Mouse (Mus musculus) stomach, postnatal 0 days (tissue): Measurements from ENCODE around the gene Nucb2. TPM values are rescaled to one million over a fixed set of nuclear protein-coding genes. Genes with fewer than 3 reads are reported as not detected.

Experiments
- ATAC-seq: fragments of 200-750 bp; cut with Nextera tagmentation; 2 replicates; pipeline ENCODE4 v1.8.0; 2017; ENCODE audit not compliant: low FRiP score, low TSS enrichment
- DNase-seq: peaks from one replicate; pipeline ENCODE4 v3.0.0-alpha.2; 2016; ENCODE audit warnings: low spot score
- H3K27ac ChIP-seq: fragments of 300-500 bp; sonication (generic); replicated peaks from 2 replicates; pipeline ENCODE4 v1.5.1; 2014; ENCODE audit warnings: mild to moderate bottlenecking, control low read depth
- H3K27me3 ChIP-seq: fragments of 300-500 bp; sonication (generic); 2 replicates; pipeline ENCODE4 v1.6.1; 2014; ENCODE audit warnings: low read length; ENCODE audit not compliant: control insufficient read depth, insufficient read depth
- H3K36me3 ChIP-seq: fragments of 300-500 bp; sonication (generic); 2 replicates; pipeline ENCODE4 v1.6.1; 2014; ENCODE audit warnings: low read length, mixed read lengths; ENCODE audit not compliant: control insufficient read depth, insufficient read depth
- H3K4me1 ChIP-seq: fragments of 300-500 bp; sonication (generic); replicated peaks from 2 replicates; pipeline ENCODE4 v1.6.1; 2014; ENCODE audit warnings: antibody characterized with exemption; ENCODE audit not compliant: control insufficient read depth, insufficient read depth
- H3K4me2 ChIP-seq: fragments of 300-500 bp; sonication (generic); replicated peaks from 2 replicates; pipeline ENCODE4 v1.6.1; 2014; ENCODE audit warnings: low read depth, mild to moderate bottlenecking, control low read depth, moderate library complexity
- H3K4me3 ChIP-seq: fragments of 300-500 bp; sonication (generic); 2 replicates; pipeline ENCODE4 v1.5.1; 2014; ENCODE audit warnings: low read depth, low read length, control low read depth
- H3K9ac ChIP-seq: fragments of 300-500 bp; sonication (generic); 2 replicates; pipeline ENCODE4 v1.6.1; 2014; ENCODE audit warnings: mild to moderate bottlenecking, low read length, control low read depth, mixed read lengths
- H3K9me3 ChIP-seq: fragments of 300-500 bp; sonication (generic); 2 replicates; pipeline ENCODE4 v1.6.1; 2016; ENCODE audit warnings: low read length; ENCODE audit not compliant: control insufficient read depth
- CTCF ChIP-seq: IDR thresholded peaks from 2 replicates; pipeline ENCODE4 v1.5.1; 2016; ENCODE audit warnings: antibody characterized with exemption, low read depth, mild to moderate bottlenecking, moderate library complexity
- EP300 ChIP-seq: optimal IDR thresholded peaks from 2 replicates; pipeline ENCODE3; 2016; ENCODE audit warnings: antibody characterized with exemption
- WGBS: fragments of 180-500 bp; shearing (Covaris S2); extraction: QIAGEN DNeasy Blood & Tissue Kit; methylation state at CpG from one replicate; pipeline ENCODE4 v1.1.7; 2014; 5-methylcytosine and 5-hydroxymethylcytosine counted together
- polyA plus RNA-seq: library from polyadenylated mRNA; unstranded; fragments of >200 nt; fragmentation: Nextera tagmentation; extraction: Ambion mirVana; gene quantifications from 2 replicates; pipeline ENCODE4 v1.2.1, GENCODE M21; 2015

Nucb2 gene
- polyA plus RNA-seq, 1 experiment from 2014 or later: 45.5 TPM

- 82% methylated on average over 7 of the region's 7 CpGs for WGBS
- Histone ChIP-seq H3K9ac (no peak overlapping the region), H3K27ac (no peak overlapping the region), H3K27me3 (no peaks in the 10 kb centered on the region), H3K9me3 (no peaks in the 10 kb centered on the region), H3K4me2 (no peak overlapping the region), H3K4me3 (no peak overlapping the region), H3K4me1 (no peaks in the 10 kb centered on the region), H3K36me3 (no peaks in the 10 kb centered on the region)
- DNase-seq (no peak), ATAC-seq (no peak)
- TF ChIP-seq CTCF (no peak), EP300 (no peak)
Measured at GRCm38 (mm10) chr7:116515059-116515458, 10.9 kb downstream of the Nucb2 start.

- Histone ChIP-seq H3K4me1 (no peaks in the 10 kb centered on the region), H3K27me3 (no peaks in the 10 kb centered on the region), H3K4me3 (no peak overlapping the region), H3K36me3 (no peaks in the 10 kb centered on the region), H3K9ac (no peak overlapping the region), H3K9me3 (no peaks in the 10 kb centered on the region), H3K4me2 (no peak overlapping the region), H3K27ac (no peak overlapping the region)
- no peak for DNase-seq
- no peak for TF ChIP-seq CTCF
- no peak for TF ChIP-seq EP300
- no peak for ATAC-seq
- WGBS: 72% methylated on average over 13 of the region's 13 CpGs
Measured at GRCm38 (mm10) chr7:116515514-116516135, 11.5 kb downstream of the Nucb2 start.

- H3K36me3 ChIP-seq: no peaks in the 10 kb centered on the region
- no peaks in the 10 kb centered on the region for H3K27me3 ChIP-seq
- H3K4me2 ChIP-seq: no peak overlapping the region
- 58% methylated on average over 5 of the region's 5 CpGs for WGBS
- no peak overlapping the region for H3K27ac ChIP-seq
- H3K4me3 ChIP-seq: no peak overlapping the region
- H3K9ac ChIP-seq: no peak overlapping the region
- no peak for TF ChIP-seq CTCF
- no peak for TF ChIP-seq EP300
- ATAC-seq (no peak), DNase-seq (no peak)
- H3K9me3 ChIP-seq: no peaks in the 10 kb centered on the region
- H3K4me1 ChIP-seq: no peaks in the 10 kb centered on the region
Measured at GRCm38 (mm10) chr7:116517240-116517639, 13.1 kb downstream of the Nucb2 start.

GRCm38 (mm10) chr7:116518155-116518554, 14.0 kb downstream of the Nucb2 start:
- Histone ChIP-seq H3K9me3 (no peaks in the 10 kb centered on the region), H3K4me2 (no peak overlapping the region), H3K36me3 (no peaks in the 10 kb centered on the region), H3K9ac (no peak overlapping the region), H3K27ac (no peak overlapping the region), H3K27me3 (no peaks in the 10 kb centered on the region), H3K4me1 (no peaks in the 10 kb centered on the region), H3K4me3 (no peak overlapping the region)
- TF ChIP-seq EP300: no peak
- no peak for TF ChIP-seq CTCF
- WGBS: 81% methylated on average over 5 of the region's 5 CpGs
- no peak for ATAC-seq
- DNase-seq: no peak

- Histone ChIP-seq H3K4me2 (no peak overlapping the region), H3K9me3 (no peaks in the 10 kb centered on the region), H3K4me1 (no peaks in the 10 kb centered on the region), H3K36me3 (no peaks in the 10 kb centered on the region; the same call in 1 of the 2 replicates), H3K9ac (no peak overlapping the region), H3K4me3 (no peak overlapping the region), H3K27ac (no peak overlapping the region), H3K27me3 (no peaks in the 10 kb centered on the region)
- no peak for ATAC-seq
- TF ChIP-seq EP300: no peak
- peak; percentile 68 for TF ChIP-seq CTCF
- peak; percentile 31 for DNase-seq
- 40% methylated on average over 3 of the region's 3 CpGs for WGBS
Measured at GRCm38 (mm10) chr7:116519805-116520204, 15.6 kb downstream of the Nucb2 start.

- ATAC-seq: peak; percentile 67; the same call in 1 of the 2 replicates
- TF ChIP-seq EP300 (no peak), CTCF (no peak)
- WGBS: 88% methylated on average over 2 of the region's 2 CpGs
- Histone ChIP-seq H3K9ac (no peak overlapping the region), H3K4me1 (no peaks in the 10 kb centered on the region), H3K4me3 (no peak overlapping the region), H3K9me3 (no peaks in the 10 kb centered on the region), H3K27ac (no peak overlapping the region), H3K27me3 (no peaks in the 10 kb centered on the region), H3K4me2 (no peak overlapping the region), H3K36me3 (peaks cover 3% of the 10 kb centered on the region)
- no peak for DNase-seq
Measured at GRCm38 (mm10) chr7:116524577-116524976, 20.4 kb downstream of the Nucb2 start.
